Mouse (Mus musculus) lung, adult 18-20 months (tissue): Measurements from ENCODE around the gene Aoc2.
"Not testable (repeated sequence)": the region's sequence is repeated elsewhere in the genome, so short reads cannot be mapped to it uniquely, and the experiment has no call there.

Experiments
- DNase-seq, 2 experiments: peaks; one replicate each; pipeline ENCODE4 v3.0.0; 2022; ENCODE audit warnings: mixed read lengths in 2 of 2

Gene Aoc2

DNA sequence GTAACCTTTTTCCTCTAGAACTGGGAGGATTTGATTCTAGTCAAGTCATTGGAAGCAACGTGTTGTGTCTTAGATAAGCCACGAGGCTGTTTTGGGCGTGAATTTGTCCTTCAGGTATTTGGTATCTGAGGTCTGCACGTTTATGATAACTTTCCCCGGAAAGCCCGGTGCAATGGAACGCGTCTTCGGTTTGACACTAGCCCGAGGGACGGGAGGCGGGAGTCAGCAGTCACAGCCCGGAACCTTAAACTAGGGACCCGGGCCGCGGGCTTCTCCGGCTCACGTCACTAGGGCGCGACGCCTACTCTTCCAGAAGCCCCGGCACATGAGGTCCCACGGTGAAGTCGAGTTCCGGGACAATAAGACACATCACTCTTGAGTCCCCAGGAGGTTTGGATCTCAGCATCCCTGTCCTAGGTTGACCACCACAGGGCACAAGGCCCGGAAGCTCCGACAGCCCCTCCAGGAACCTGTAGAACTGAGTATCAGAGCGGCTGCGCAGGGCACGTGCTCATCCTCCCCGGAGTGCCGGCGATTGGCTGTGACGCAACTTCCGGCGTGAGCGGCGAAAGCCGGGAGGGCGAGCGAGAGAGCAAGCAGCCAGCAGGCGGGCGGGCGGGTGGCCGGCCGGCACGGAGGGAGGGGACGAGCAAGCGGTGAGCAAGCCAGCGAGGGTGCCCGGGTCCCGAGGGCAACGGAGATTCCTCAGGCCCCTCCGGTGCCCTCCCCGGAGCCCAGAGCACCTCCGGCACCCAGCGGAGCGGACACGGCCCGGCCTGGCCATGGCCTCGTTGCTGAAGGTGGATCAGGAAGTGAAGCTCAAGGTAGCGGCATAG lies 9.0 kb upstream of the Aoc2 start, which contains the start of gene Psme3:
TSS of gene Psme3 (plus strand) at position 549 of the 836 bp plus-strand sequence.
- DNase-seq, result peak; percentile 91 to 93

DNA sequence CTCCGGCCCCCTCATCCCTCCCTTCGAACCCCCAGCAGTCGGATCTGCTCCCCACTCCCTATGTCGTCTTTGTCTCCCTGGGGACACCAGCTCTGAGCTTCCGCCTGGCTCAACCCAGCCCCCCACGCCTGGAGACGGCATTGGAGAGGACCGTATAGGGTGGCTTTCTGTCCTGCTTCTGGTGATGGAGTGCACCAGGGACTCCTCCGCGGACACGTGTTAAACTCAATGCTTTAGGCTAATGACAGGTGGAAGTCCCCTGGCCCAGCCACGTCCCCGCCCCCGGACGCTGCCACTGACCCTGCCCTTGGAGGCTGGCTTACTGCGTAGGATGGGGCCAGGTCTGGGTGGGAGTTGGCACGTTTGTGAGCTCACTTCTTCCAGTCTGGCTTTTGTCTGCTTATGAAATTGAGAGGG lies 8.4 kb upstream of the Aoc2 start:
- peak; percentile 14 to 29 for DNase-seq

DNA sequence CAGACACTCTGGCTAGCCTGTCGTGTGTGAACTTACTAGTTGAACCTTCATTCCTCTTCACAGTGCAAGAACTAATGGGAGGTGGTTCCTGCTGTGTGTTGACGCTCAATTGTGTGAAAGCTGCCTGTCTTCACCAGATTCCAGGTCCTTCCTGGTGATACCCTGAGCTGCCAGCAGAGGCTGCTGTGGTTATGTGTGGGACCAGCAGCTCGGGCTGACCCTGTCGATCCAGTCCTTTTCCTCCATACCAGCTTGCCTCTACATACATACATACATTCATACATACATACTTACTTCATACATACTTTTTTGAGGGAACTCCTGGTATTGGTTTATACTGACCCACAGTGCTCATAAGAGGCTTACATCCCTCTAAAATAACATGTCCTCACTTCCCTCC lies 1.3 kb upstream of the Aoc2 start:
- DNase-seq, result peak; percentile 43 to 63

DNA sequence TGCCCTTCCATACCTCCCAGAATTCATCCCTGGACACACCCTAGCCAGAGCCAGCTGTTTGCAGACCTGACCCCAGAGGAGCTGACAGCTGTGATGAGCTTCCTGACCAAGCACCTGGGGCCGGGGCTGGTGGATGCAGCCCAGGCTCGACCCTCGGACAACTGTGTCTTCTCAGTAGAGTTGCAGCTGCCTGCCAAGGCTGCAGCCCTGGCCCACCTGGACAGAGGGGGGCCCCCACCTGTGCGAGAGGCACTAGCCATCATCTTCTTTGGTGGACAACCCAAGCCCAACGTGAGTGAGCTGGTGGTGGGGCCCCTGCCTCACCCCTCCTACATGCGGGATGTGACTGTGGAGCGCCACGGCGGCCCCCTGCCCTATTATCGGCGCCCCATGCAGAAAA lies 338 bp downstream of the Aoc2 start:
- not testable (repeated sequence) for DNase-seq

DNA sequence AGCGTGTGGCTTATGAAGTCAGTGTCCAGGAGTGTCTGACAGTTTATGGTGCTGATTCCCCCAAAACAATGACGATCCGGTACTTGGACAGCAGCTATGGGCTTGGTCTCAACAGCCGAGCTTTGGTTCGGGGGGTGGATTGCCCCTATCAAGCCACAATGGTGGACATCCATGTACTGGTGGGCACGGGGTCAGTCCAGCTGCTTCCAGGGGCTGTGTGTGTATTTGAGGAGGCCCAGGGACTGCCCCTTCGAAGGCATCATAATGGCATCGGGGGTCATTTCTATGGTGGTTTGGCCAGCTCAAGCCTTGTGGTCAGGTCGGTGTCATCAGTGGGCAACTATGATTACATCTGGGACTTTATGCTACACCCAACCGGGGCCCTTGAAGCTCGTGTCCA lies 1.3 kb downstream of the Aoc2 start:
- no peak for DNase-seq

DNA sequence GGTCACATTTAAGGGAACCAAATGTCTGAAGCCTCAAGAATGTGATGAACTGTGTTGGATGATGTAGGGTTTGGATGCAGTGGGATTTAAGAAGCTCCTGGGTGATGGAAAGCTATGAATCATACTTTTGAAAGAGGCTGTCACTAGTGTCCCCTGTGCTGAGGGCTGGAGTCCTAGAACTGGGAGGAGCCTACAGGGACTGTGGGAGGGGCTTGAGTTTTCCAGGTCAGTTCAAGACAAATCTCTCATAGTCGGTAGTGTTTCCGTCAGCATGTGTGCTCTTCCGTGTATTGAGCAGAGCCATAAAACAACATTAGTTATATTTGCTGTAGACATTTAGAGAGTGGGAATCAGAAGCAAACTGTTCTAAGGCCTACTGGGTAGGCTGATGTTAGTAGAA lies 2.4 kb downstream of the Aoc2 start:
- no peak for DNase-seq

DNA sequence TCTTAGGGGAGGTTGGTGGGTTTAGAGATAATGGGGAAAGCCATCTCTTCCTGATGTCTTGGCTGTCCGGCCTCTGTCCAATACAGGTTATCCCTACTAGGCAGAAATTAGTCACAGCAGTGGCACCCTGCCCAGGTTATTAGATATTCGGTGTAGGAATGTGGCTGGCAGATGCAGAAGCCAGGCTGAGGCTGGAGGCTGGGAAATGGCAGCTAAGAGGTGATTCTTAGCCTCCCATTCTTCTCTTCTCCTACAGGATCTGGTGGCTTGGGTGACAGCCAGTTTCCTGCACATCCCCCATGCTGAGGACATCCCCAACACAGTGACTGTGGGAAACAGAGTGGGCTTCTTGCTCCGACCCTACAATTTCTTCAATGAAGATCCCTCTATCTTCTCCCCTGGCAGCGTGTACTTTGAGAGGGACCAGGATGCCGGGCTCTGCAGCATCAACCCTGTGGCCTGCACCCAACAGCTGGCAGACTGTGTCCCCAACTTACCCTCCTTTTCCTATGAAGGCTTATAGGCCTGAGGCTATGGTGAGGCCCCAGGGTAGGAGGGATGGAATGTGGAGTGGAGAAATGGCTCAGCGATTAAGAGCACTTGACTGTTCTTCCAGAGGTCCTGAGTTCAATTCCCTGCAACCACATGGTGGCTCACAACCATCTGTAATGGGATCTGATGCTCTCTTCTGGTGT lies 4.2 kb downstream of the Aoc2 start:
- DNase-seq, result no peak

DNA sequence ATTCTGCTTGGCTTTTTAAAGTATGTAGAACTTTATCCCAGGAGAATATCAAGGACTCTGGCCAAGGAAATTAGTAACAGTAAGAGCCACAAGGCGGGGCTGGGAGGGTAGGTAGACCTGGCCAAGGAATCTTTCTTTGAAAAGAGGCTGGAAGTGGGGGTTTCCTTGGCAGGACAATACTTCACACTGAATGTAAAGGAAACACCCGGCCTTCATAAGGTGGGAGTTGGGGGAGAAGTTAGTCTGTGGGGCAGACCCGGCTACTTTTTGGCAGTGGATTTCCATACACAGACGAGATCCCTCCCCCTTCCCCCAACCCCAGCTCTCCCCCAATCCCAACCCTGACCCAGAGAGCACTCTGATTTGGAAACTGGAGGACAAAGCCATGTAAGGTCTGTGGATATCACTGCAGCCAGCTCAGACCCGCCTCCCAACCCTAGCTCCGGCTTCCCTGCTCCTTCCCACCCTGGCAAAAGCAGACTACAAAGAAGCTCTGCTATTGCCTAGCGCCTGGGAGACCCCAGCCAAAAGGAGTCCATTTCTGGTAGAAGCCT lies 5.6 kb downstream of the Aoc2 start, which contains the start of gene Aoc3:
TSS of gene Aoc3 (plus strand) at position 235 of the 554 bp plus-strand sequence.
- no peak for DNase-seq

DNA sequence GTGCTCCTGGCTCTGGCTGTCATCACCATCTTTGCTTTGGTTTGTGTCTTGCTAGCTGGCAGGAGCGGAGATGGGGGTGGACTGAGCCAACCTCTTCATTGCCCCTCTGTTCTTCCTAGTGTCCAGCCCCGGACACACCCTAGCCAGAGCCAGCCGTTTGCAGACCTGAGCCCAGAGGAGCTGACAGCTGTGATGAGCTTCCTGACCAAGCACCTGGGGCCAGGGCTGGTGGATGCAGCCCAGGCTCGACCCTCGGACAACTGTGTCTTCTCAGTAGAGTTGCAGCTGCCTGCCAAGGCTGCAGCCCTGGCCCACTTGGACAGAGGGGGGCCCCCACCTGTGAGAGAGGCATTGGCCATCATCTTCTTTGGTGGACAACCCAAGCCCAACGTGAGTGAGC lies 6.1 kb downstream of the Aoc2 start:
- DNase-seq, result not testable (repeated sequence)

DNA sequence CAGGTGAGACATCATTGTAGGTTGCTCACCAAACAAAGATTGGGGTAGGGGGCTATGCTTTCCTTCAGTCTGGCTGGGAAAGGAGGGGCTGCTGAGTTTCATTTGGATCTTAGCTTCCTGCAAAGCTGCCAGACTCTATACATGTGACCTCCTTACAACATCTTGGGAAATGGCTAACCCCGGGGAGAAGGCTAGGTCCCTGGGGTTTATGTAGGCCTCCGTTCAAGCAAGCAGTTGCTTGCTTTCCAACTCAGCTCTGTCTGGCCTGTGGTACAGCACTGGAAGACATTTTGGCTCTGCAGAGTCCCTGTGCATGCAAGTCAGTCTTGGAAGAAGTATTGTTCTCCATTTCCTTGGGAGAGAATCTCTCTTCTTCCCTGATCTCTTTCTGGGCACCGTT lies 7.7 kb downstream of the Aoc2 start:
- DNase-seq, result no peak

DNA sequence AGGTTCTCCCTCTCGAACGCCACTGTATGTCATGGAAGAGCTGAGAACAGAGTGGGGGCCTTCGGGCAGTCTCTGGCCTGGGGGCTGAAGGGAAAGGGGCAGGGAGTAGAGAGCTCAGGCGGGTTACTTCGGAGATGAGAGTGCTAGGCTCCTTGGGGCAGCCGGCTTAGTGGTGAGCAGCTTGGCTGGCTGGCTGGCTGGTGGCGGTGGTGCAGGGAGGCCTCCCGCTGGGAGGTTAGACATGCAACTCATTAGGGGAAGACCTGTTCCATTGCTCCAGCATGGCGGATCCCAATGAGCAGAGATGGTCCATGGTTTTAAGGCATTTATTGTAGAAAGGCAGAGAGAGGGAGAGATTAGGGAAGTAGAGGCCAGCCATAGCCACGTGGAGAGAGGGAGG lies 9.2 kb downstream of the Aoc2 start:
- no peak for DNase-seq

DNA sequence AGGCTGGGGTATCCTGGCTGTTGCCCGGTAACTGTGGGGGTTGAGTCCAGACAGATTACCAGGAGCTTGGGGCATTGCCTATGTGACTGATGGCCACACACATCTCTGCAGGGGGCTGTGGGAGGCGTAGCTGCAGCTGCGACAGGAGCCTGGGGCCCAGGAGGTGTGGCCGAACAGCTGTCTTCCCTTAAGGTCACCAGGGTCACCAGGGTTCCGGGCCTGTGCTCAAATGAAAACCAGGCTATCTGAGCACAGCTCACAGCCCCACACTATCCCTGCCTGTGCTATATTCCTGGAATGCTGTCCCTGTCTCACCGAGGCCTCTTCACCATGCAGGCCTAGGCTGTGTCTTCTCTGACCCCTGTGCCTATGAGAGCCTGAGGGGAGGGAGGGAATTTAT lies 9.7 kb downstream of the Aoc2 start:
- DNase-seq, result no peak

DNA sequence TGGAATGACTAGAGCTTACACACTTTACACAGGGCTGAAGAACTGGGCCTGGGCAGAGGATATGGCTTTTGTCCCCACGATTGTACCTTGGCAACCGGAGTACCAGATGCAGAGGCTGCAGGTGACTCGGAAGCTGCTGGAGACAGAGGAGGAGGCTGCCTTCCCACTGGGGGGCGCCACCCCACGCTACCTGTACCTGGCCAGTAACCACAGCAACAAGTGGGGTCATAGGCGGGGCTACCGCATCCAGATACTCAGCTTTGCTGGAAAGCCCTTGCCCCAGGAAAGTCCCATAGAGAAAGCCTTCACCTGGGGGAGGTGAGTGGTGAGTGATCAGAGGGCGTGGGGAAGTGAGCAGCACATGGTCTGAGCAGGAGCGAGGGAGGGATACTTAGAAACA lies 10.8 kb downstream of the Aoc2 start:
- no peak for DNase-seq

DNA sequence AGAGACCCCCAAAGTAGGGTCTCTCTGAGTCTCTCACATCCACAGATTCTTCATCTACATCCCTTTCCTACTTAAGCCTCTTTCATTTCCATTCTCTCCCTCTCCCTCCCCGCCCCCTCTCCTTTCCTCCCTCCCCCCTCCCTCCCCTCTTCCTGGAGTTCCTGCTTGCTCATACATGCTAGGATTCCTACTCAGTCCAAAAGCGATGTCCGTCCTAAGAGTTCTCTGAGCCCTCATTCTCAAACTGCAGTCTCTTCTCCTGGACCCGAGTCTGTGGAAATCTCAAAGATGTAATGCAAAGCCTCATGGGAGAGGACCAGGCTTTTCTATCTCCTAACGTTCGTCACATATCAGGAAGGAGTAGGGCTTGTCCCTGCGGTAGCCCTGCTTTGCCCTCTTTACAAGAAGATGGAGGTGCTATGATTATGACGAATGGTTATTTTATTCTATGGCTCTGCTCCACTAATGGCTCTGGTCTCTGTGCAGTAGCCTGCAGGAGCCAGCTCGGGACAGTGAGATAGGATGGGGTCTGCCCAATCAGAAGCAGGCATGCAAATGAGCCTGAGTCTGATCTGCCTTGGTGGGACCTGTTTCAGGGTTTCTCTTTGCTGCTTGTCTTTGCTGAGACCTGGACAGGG lies 13.4 kb downstream of the Aoc2 start:
- DNase-seq, result peak in 1 of 2 experiments; percentile 10

DNA sequence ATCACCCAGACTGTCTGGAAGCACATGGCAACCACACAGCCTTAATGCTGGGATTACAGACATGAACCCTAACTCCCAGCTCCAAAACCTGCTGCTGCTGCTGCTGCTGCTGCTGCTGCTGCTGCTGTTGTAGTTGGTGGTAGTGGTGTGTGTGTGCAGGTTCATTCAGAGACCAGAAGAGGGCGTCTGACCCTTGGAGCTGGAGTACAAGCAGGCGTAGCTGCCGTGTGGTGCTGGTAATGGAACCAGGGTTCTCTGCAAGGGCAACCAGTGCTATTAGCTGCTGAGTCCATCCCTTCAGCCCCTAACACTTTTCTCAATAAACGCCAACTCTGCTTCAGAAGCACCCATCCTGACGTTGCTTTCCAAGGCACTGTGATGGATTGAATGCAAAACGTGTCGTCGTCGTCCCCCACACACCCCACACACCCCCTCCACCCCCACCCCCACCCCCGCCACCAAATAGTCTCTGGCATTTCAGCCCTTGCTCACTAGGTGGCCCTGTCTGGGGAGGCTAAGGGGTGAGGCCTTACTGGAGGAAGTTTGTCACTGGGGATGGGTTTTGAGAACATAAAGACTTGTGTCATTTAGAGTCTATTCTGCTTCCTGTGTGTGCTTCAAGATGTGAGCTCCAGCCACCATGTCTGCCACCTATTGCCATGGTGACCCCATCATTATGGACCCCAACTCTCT lies 22.4 kb downstream of the Aoc2 start:
- no peak for DNase-seq

DNA sequence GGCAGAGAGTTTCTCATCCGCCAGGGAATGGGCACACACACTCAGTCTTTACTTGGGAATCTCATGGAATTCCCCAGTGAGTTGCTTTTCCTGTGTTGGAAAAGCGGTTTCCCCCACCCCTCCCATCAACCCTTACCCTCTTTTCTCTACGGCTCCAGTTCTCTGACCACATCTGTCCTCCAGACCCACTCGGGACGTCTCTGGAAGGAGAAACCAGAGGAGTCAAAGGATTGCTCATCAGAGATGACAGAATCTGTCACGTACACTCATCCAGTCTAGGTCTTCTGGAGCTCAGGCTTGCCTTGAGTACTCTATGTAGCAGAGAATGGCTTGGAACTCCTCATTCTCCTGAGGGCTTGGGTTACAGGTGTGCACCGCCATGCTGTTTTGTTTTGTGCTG lies 23.9 kb downstream of the Aoc2 start:
- DNase-seq, result no peak

DNA sequence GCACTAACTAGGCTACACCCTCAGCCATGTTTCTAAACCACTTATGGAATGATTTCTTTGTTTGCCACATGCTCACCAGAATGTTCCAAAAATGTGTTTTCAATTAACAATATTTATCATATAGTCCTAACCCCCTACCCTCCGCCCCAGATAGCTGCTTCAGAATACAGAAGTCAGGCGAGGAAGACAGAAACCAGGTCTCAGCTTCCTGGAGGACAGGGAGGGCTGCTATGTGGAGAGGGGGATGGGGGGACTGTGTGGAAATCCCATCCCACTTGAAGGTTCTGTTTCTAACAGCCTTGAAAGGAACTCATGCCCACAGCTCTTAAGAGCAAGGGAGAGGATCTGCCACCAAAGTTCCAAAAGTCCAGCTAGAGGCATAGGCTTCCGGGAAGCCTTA lies 24.4 kb downstream of the Aoc2 start:
- DNase-seq, result no peak

DNA sequence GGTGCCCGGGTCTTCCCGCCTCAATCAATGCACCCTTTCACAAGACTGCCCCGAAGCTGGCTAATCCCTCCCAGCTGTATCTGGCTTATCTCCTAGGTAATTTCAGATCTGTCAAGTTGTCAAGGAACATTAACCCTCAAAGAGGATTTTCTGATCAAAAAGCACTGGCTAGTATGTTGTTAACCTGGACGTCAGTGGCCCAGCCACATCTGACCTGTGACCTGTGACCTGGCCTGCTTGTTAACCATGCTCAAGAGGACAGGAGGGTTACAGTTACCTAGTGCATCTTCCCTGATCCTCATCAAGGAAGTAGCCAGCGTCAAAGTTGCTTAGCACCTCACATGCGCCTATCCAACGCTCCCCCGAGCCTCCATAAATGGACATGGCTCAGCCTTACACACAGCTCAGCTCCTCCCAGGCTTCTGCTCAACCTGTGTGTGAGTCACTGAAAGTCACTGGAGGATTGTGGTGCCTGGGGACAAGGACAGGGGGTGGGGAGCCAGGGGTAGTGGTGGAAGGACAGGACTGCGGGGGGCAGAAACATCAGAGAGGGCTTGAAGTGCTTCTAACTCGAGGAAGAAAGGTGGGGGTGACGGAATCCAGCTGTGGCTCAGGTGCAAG lies 26.3 kb downstream of the Aoc2 start:
- no peak for DNase-seq

DNA sequence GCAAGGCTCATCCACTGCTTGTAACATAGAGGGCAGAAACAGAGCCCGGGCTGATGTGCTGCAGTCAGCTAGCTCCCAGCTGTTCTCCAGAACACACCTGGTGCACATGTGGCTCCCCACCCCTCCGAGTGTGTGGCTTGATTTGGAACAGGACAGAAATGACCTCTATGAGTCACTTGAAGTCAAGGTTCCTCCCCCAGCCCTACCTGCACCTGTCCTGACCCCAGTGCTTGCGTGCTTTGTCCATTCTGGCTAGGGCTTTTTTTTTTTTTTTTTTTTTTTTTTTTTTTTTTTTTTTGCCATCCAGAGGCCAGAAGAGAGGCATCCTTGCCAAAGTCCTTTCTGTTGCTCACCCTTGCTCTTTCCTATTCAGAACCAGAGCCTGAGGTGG lies 26.9 kb downstream of the Aoc2 start:
- DNase-seq, result no peak

DNA sequence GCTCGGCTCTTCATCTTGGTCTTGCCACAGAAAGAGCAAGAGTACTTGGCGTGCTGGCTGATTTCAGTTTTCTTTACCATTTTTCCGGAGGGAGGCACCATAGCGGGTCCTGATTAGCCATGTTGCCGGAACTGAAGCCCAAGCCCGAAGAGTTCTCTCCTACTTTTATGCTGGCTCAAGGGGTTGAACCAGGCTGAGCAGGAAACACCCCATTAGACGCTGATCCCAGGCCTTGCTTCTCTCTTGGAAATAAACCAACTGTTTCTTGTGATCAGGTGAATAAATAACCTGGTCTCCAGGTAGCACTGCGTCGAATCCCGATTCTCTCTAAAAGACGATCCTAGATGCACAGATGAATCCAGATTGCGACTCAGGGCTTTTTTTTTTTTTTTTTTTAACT lies 28.6 kb downstream of the Aoc2 start:
- DNase-seq, result no peak

DNA sequence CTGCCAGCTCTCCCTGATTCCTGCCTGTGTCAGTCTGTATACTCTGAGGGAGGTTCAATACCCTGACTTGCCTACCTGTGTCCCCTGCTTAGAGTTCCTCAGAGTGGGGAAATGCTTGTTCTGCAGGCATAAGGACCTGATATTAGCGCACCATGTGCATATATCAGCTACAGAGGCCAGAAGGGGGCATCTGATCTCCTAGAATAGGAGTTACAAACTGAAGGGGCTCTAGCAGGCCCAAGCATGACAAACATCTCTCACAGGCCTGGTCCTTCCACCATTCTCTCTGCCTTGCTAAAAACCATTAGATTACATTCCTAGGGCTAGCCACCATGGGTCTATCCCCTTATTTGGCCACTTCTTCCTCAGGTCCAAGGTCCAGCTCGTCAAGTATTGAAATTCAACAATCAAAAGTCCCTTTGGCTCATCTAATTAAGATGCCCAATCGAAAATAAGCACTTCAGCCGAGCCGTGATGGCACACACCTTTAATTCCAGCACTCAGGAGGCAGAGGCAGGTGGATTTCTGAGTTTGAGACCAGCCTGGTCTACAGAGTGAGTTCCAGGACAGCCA lies 29.7 kb downstream of the Aoc2 start:
- DNase-seq, result no peak

DNA sequence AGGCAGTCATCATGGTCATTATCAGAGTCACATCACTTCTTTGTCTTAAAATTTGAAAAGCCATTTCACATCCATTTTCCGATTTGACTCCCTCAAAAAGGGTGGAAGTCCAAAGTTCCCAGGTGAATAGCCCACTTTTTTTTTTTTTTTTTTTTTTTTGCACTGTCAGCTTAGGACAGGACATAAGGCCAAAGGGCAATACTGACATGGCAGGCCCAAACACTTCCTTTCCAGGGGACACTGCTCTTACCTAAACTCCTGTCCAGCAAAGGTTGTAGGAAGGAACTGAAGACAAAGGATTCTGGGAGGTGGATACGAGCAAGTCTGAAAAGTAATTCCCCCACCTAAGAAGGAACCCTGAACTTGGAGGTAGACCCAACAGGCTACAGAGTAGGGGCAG lies 31.1 kb downstream of the Aoc2 start:
- DNase-seq, result no peak
